Mouse (Mus musculus): ENCODE results near the gene Mif. TPM values are rescaled to one million over a fixed set of nuclear protein-coding genes. Genes with fewer than 3 reads are reported as not detected.
A peak's percentile ranks its signal among the peaks of the same experiment; 100 is the strongest.

Gene Mif
- total and polyA plus RNA-seq, 3 experiments = 200 to 556 (median 220) TPM

DNA sequence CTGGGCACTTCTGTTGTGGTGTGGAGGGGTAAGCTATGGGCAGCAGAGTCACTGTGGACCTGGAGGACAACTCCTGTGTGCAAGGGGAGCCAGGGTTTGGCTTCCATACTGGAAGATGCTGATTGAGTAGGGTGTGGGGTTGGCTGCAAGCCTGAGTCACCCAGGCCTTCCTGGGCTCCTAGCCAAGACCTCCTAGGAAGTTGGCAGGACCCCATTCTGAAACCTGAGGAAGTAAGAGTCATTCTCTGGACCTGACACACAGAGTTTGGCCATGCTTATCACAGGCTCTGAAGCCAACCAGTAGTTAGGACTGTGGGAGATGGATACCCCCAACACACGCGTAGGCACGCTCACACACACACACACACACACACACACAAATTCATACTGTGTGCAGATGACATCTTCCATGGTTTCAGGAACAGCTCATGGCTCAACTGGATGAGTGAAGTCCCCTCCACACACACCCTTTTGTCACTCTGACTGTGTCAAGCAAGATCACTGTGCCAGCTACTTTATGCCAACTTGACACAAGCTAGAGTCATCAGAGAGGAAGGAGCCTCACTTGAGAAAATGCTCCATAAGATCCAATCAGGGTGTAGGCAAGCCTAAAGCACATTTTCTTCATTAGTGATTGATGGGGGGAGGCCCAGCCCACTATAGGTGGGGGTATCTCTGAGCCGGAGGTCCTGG lies 32.2 kb downstream of the Mif start:
- no peaks in the 10 kb centered on the region for H3K36me3 ChIP-seq (ENCODE audit: control insufficient read depth, insufficient read depth, low read length)
- no peak overlapping the region; the same call in 1 of the 2 replicates for H3K27ac ChIP-seq
- intact Hi-C loops (cut with DNase I) = loop anchor here (1.0 kb wide), 1 partner anchor 64 kb away; the partner anchor contains the start of gene Cabin1
- H3K79me2 ChIP-seq (replicated peaks; ENCODE audit: control insufficient read depth, insufficient read depth, low read length) = no peaks in the 10 kb centered on the region
- TF ChIP-seq CTCF (IDR thresholded peaks at IDR 0.05) (no peak), POLR2A (IDR thresholded peaks at IDR 0.05; ENCODE audit: insufficient read depth, low read depth, low read length) (no peak), EP300 (IDR thresholded peaks at IDR 0.05; ENCODE audit: insufficient read depth, low read depth, low read length) (no peak)
- no peak overlapping the region for H3K4me3 ChIP-seq
- H3K9ac ChIP-seq (ENCODE audit: low read depth, low read length) = no peak overlapping the region
- 76% methylated on average over 4 of the region's 4 CpGs for WGBS
- H3K27me3 ChIP-seq (ENCODE audit: control insufficient read depth, insufficient read depth, low read length) = no peaks in the 10 kb centered on the region
- peaks cover 8% of the 10 kb centered on the region for H3K4me1 ChIP-seq (ENCODE audit: control insufficient read depth, insufficient read depth, low read length)
- DNase-seq = peak; percentile 42 to 56

DNA sequence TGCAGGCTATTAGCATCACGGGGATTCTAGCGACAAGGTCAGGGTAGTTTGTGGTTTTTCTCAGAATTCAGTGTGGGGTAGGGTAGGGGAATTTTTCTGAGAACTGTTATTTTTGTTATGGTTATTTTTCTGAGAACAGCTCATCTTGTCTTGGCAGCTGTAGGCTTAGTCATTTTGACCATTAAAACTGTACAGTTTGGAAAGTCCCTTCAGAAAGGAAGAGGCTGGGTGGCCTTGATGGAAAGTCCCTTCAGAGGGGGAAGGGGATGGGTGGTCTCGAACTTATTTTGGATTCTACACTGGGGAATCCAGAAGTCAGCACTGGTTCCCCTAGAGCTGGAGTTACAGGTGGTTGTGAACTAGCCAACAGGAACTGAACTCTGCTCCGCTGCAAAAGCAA lies 35.5 kb downstream of the Mif start:
- TF ChIP-seq EP300 (IDR thresholded peaks at IDR 0.05; ENCODE audit: insufficient read depth, low read depth, low read length) (no peak), POLR2A (IDR thresholded peaks at IDR 0.05; ENCODE audit: insufficient read depth, low read depth, low read length) (no peak), CTCF (IDR thresholded peaks at IDR 0.05) (no peak)
- intact Hi-C loops (cut with DNase I) = no loop called here
- Histone ChIP-seq H3K4me3 (no peak overlapping the region), H3K27ac (no peak overlapping the region), H3K79me2 (replicated peaks; ENCODE audit: control insufficient read depth, insufficient read depth, low read length) (no peaks in the 10 kb centered on the region), H3K36me3 (ENCODE audit: control insufficient read depth, insufficient read depth, low read length) (no peaks in the 10 kb centered on the region), H3K27me3 (ENCODE audit: control insufficient read depth, insufficient read depth, low read length) (no peaks in the 10 kb centered on the region; the same call in 1 of the 2 replicates), H3K4me1 (ENCODE audit: control insufficient read depth, insufficient read depth, low read length) (peaks cover 8% of the 10 kb centered on the region), H3K9ac (ENCODE audit: low read depth, low read length) (no peak overlapping the region)
- no peak for DNase-seq
- WGBS = 81% methylated on average over 4 of the region's 4 CpGs

DNA sequence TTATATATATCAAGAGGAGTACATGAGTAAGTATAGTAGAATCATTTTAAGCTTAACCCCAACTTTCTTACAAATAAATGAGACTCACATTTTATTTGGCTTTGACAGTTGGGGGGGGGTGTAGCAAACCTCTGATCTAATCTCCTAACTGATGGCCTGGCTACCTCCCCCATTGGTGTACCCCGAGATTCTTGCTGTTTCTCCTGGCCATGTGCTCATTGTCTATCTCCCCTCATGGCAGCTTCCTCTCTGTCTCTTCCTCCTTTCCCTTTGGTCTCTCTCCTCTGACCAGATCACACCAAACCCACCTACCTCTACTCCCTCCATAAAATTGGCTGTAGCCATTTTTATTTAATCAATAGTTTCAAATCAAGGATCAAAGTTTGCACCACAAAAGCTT lies 36.3 kb downstream of the Mif start:
- Histone ChIP-seq H3K27me3 (ENCODE audit: control insufficient read depth, insufficient read depth, low read length) (no peaks in the 10 kb centered on the region; the same call in 1 of the 2 replicates), H3K4me1 (ENCODE audit: control insufficient read depth, insufficient read depth, low read length) (peaks cover 8% of the 10 kb centered on the region), H3K4me3 (no peak overlapping the region), H3K27ac (no peak overlapping the region), H3K36me3 (ENCODE audit: control insufficient read depth, insufficient read depth, low read length) (no peaks in the 10 kb centered on the region), H3K9ac (ENCODE audit: low read depth, low read length) (no peak overlapping the region), H3K79me2 (replicated peaks; ENCODE audit: control insufficient read depth, insufficient read depth, low read length) (no peaks in the 10 kb centered on the region)
- intact Hi-C loops (cut with DNase I) = no loop called here
- WGBS = 67% methylated on average over 1 of the region's 1 CpGs
- no peak for TF ChIP-seq POLR2A (IDR thresholded peaks at IDR 0.05; ENCODE audit: insufficient read depth, low read depth, low read length)
- no peak for DNase-seq

DNA sequence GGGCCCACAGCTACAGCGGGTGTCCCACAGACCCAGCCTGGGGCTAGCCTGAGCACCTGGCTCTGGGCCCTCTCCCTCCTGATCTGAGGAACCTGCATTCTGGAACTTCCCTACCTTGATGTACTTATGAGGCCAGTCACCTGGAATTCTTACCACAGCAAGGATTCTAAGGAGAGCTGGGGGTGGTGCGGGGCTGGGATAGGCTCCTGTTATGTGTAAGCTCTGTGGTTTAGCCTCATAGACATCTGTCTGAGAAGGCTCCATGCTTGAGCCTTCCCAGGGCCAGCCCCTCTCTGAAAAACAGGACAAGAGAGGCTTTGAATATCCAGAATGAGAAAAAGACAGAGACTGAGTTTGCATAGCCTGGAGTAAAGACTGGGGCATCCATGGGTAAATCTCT lies 37.6 kb downstream of the Mif start, which contains the start of gene Gstt4:
Gstt4 (minus strand) TSS at position 101 of the 400 bp plus-strand sequence.
- no peak within 1 kb of the TSS for H3K27ac ChIP-seq
- H3K36me3 ChIP-seq (ENCODE audit: control insufficient read depth, insufficient read depth, low read length) = no peaks in the 10 kb centered on the region
- H3K79me2 ChIP-seq (replicated peaks; ENCODE audit: control insufficient read depth, insufficient read depth, low read length) = no peaks in the 10 kb centered on the region
- no peak for DNase-seq
- peaks cover 2% of the 10 kb centered on the region; the same call in 1 of the 2 replicates for H3K4me1 ChIP-seq (ENCODE audit: control insufficient read depth, insufficient read depth, low read length)
- intact Hi-C loops (cut with DNase I) = no loop called here
- WGBS = 94% methylated on average over 2 of the region's 2 CpGs
- H3K4me3 ChIP-seq = no peak within 1 kb of the TSS
- no peaks in the 10 kb centered on the region; the same call in 1 of the 2 replicates for H3K27me3 ChIP-seq (ENCODE audit: control insufficient read depth, insufficient read depth, low read length)
- no peak within 1 kb of the TSS for H3K9ac ChIP-seq (ENCODE audit: low read depth, low read length)
- no peak for TF ChIP-seq EP300 (IDR thresholded peaks at IDR 0.05; ENCODE audit: insufficient read depth, low read depth, low read length)
- TF ChIP-seq POLR2A (IDR thresholded peaks at IDR 0.05; ENCODE audit: insufficient read depth, low read depth, low read length) = no peak

DNA sequence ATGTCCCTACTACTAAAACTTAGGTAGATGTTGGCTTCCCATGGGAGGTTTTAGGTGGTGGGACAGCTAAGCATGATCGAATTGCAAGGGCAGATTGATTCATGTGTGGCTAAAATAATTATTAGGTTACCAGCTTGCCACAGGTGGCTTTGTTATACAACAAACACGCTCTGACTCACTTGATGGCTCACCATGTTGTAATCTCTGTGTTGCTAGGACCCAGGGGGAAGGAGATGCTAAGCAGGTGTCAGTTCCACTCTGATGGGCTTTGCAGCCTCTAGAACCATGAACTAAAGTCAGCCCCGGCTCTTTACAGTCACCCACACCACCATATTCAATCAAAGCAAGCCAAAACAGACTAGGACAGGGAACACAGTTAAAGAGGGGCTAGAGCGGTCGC lies 40.2 kb downstream of the Mif start:
- Histone ChIP-seq H3K36me3 (ENCODE audit: control insufficient read depth, insufficient read depth, low read length) (no peaks in the 10 kb centered on the region), H3K9ac (ENCODE audit: low read depth, low read length) (no peak overlapping the region), H3K27me3 (ENCODE audit: control insufficient read depth, insufficient read depth, low read length) (no peaks in the 10 kb centered on the region; the same call in 1 of the 2 replicates), H3K4me1 (ENCODE audit: control insufficient read depth, insufficient read depth, low read length) (no peaks in the 10 kb centered on the region), H3K79me2 (replicated peaks; ENCODE audit: control insufficient read depth, insufficient read depth, low read length) (no peaks in the 10 kb centered on the region), H3K4me3 (no peak overlapping the region), H3K27ac (no peak overlapping the region)
- intact Hi-C loops (cut with DNase I) = no loop called here
- WGBS = 82% methylated on average over 5 of the region's 5 CpGs
- TF ChIP-seq POLR2A (IDR thresholded peaks at IDR 0.05; ENCODE audit: insufficient read depth, low read depth, low read length) (no peak), CTCF (IDR thresholded peaks at IDR 0.05) (no peak), EP300 (IDR thresholded peaks at IDR 0.05; ENCODE audit: insufficient read depth, low read depth, low read length) (no peak)
- no peak for DNase-seq

DNA sequence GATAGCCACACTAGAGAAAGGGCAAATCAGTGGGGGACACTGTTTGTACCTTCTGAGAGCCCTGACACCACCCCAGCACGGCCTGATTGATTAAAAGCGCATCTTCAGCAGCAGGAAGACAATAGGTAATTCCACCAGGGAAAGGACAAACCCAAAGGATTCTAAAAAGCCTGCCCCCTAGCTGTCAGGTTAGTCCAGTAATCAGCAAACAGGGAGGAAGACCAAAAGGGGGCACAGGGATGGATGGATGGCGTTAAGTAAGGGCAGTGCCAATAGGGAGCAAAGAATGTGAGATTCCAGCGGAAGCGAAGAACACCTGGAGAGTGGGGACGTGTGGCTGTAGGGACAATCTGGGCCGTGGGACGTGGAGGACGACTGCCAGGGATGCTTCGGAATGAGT lies 41.4 kb downstream of the Mif start:
- no peaks in the 10 kb centered on the region for H3K36me3 ChIP-seq (ENCODE audit: control insufficient read depth, insufficient read depth, low read length)
- peaks cover 1% of the 10 kb centered on the region; the same call in 1 of the 2 replicates for H3K27me3 ChIP-seq (ENCODE audit: control insufficient read depth, insufficient read depth, low read length)
- intact Hi-C loops (cut with DNase I) = no loop called here
- TF ChIP-seq CTCF (IDR thresholded peaks at IDR 0.05) = peak; percentile 30
- TF ChIP-seq EP300 (IDR thresholded peaks at IDR 0.05; ENCODE audit: insufficient read depth, low read depth, low read length) = no peak
- no peak for TF ChIP-seq POLR2A (IDR thresholded peaks at IDR 0.05; ENCODE audit: insufficient read depth, low read depth, low read length)
- no peaks in the 10 kb centered on the region for H3K79me2 ChIP-seq (replicated peaks; ENCODE audit: control insufficient read depth, insufficient read depth, low read length)
- no peak for DNase-seq
- H3K27ac ChIP-seq = no peak overlapping the region
- H3K4me3 ChIP-seq = no peak overlapping the region
- H3K4me1 ChIP-seq (ENCODE audit: control insufficient read depth, insufficient read depth, low read length) = no peaks in the 10 kb centered on the region
- no peak overlapping the region for H3K9ac ChIP-seq (ENCODE audit: low read depth, low read length)
- 58% methylated on average over 10 of the region's 10 CpGs for WGBS

Other genes with a start within 250 kb of the Mif start
- gene Susd2, start 216.2 kb downstream of the Mif start, total RNA-seq (2021) = 1 to 10 TPM; 1.3 to 1.8 TPM
- gene Susd2, start 216.2 kb downstream of the Mif start, polyA plus RNA-seq (2012; rRNA removed) = 4.3 TPM in 2 replicates
- gene Cabin1, start 95.9 kb downstream of the Mif start, total RNA-seq (2021) = 10 to 100 TPM; 13.6 to 19.9 TPM
- gene Cabin1, start 95.9 kb downstream of the Mif start, polyA plus RNA-seq (2012; rRNA removed) = 17.9 and 21.1 TPM in 2 replicates
- gene Ddt, start 86.8 kb downstream of the Mif start, total RNA-seq (2021) = 100 to 1,000 TPM in 1 of 2 experiments, 10 to 100 TPM in 1; 89.2 to 110 TPM
- gene Ddt, start 86.8 kb downstream of the Mif start, polyA plus RNA-seq (2012; rRNA removed) = 90.1 and 116 TPM in 2 replicates
- not detected for gene Gm20441, start 79.3 kb downstream of the Mif start, total RNA-seq (2021)
- not detected in 2 replicates for gene Gm20441, start 79.3 kb downstream of the Mif start, polyA plus RNA-seq (2012; rRNA removed)
- 1 to 10 TPM; 2.9 to 5.7 TPM for gene Gstt3, start 78.8 kb downstream of the Mif start, total RNA-seq (2021)
- gene Gstt3, start 78.8 kb downstream of the Mif start, polyA plus RNA-seq (2012; rRNA removed) = 7.1 and 9.0 TPM in 2 replicates
- gene Gstt1, start 61.7 kb downstream of the Mif start, total RNA-seq (2021) = 10 to 100 TPM; 15.8 to 16.8 TPM
- gene Gstt1, start 61.7 kb downstream of the Mif start, polyA plus RNA-seq (2012; rRNA removed) = 52.1 and 58.5 TPM in 2 replicates
- not detected for gene Gstt4, start 37.7 kb downstream of the Mif start, total RNA-seq (2021)
- 0.29 and 0.44 TPM in 2 replicates for gene Gstt4, start 37.7 kb downstream of the Mif start, polyA plus RNA-seq (2012; rRNA removed)
- 10 to 100 TPM in 1 of 2 experiments, 1 to 10 TPM in 1; 8.0 to 12.8 TPM for gene Gstt2, start 22.8 kb downstream of the Mif start, total RNA-seq (2021)
- gene Gstt2, start 22.8 kb downstream of the Mif start, polyA plus RNA-seq (2012; rRNA removed) = 53.4 and 69.1 TPM in 2 replicates
- gene Derl3, start 33.2 kb upstream of the Mif start, total RNA-seq (2021) = under 1 TPM; 0.50 to 0.65 TPM
- 1.0 and 1.3 TPM in 2 replicates for gene Derl3, start 33.2 kb upstream of the Mif start, polyA plus RNA-seq (2012; rRNA removed)
- gene Smarcb1, start 61.4 kb upstream of the Mif start, total RNA-seq (2021) = 10 to 100 TPM; 21.1 to 23.3 TPM
- gene Smarcb1, start 61.4 kb upstream of the Mif start, polyA plus RNA-seq (2012; rRNA removed) = 19.6 and 20.0 TPM in 2 replicates
- gene Chchd10, start 72.9 kb upstream of the Mif start, total RNA-seq (2021) = 1,000 to 10,000 TPM; 1,811 to 2,042 TPM
- 1,155 and 2,061 TPM in 2 replicates for gene Chchd10, start 72.9 kb upstream of the Mif start, polyA plus RNA-seq (2012; rRNA removed)
- gene Mmp11, start 76.3 kb upstream of the Mif start, total RNA-seq (2021) = 1 to 10 TPM; 4.7 to 5.4 TPM
- gene Mmp11, start 76.3 kb upstream of the Mif start, polyA plus RNA-seq (2012; rRNA removed) = 15.6 and 15.7 TPM in 2 replicates
- gene Gm867, start 80.4 kb upstream of the Mif start, total RNA-seq (2021) = not detected
- gene Gm867, start 80.4 kb upstream of the Mif start, polyA plus RNA-seq (2012; rRNA removed) = 0.76 TPM in 1 of 2 replicates, not detected in the other
- not detected for gene Vpreb3, start 82.8 kb upstream of the Mif start, total RNA-seq (2021)
- gene Vpreb3, start 82.8 kb upstream of the Mif start, polyA plus RNA-seq (2012; rRNA removed) = 1.1 and 5.9 TPM in 2 replicates
- gene Gm5134, start 94.3 kb upstream of the Mif start, total RNA-seq (2021) = not detected
- not detected in 2 replicates for gene Gm5134, start 94.3 kb upstream of the Mif start, polyA plus RNA-seq (2012; rRNA removed)
- gene Zfp280b, start 172.4 kb upstream of the Mif start, total RNA-seq (2021) = 1 to 10 TPM; 5.0 to 6.7 TPM
- gene Zfp280b, start 172.4 kb upstream of the Mif start, polyA plus RNA-seq (2012; rRNA removed) = 3.7 and 7.0 TPM in 2 replicates

Data from heart, adult 2 months (tissue).